Mouse (Mus musculus): ENCODE results near the gene Phf19. TPM values are rescaled to one million over a fixed set of nuclear protein-coding genes. Genes with fewer than 3 reads are reported as not detected.

Gene Phf19
- polyA plus RNA-seq, 1 experiment from 2014 or later, result 2.3 TPM

- no peak overlapping the region for H3K27ac ChIP-seq (ENCODE audit: low read depth, low read length)
- H3K4me3 ChIP-seq (ENCODE audit: low read depth, low read length), result no peak overlapping the region
- WGBS, result 20% methylated on average over 2 of the region's 2 CpGs
- no peaks in the 10 kb centered on the region for H3K36me3 ChIP-seq (ENCODE audit: control insufficient read depth, insufficient read depth, low read length)
- H3K9me3 ChIP-seq (ENCODE audit: control insufficient read depth, low read length), result no peaks in the 10 kb centered on the region
- no peaks in the 10 kb centered on the region for H3K27me3 ChIP-seq (ENCODE audit: control insufficient read depth, insufficient read depth, low read length)
- DNase-seq (ENCODE audit: low spot score), result no peak
- no peak overlapping the region for H3K4me2 ChIP-seq (replicated peaks; ENCODE audit: low read depth, low read length)
- no peak for ATAC-seq (ENCODE audit: low FRiP score)
- H3K9ac ChIP-seq (ENCODE audit: low read depth, low read length), result no peak overlapping the region
- no peaks in the 10 kb centered on the region for H3K4me1 ChIP-seq (replicated peaks; ENCODE audit: control insufficient read depth, insufficient read depth, low read length)
These were observed 8.9 kb upstream of the Phf19 start for GRCm38 (mm10) chr2:34922729-34923128.

- no peaks in the 10 kb centered on the region for H3K36me3 ChIP-seq (ENCODE audit: control insufficient read depth, insufficient read depth, low read length)
- H3K4me2 ChIP-seq (replicated peaks; ENCODE audit: low read depth, low read length), result no peak overlapping the region
- H3K9me3 ChIP-seq (ENCODE audit: control insufficient read depth, low read length), result no peaks in the 10 kb centered on the region
- H3K27ac ChIP-seq (ENCODE audit: low read depth, low read length), result no peak overlapping the region
- 57% methylated on average over 2 of the region's 2 CpGs for WGBS
- DNase-seq (ENCODE audit: low spot score) (no peak), ATAC-seq (ENCODE audit: low FRiP score) (no peak)
- H3K27me3 ChIP-seq (ENCODE audit: control insufficient read depth, insufficient read depth, low read length), result no peaks in the 10 kb centered on the region; the same call in 1 of the 2 replicates
- no peak overlapping the region for H3K9ac ChIP-seq (ENCODE audit: low read depth, low read length)
- H3K4me3 ChIP-seq (ENCODE audit: low read depth, low read length), result no peak overlapping the region
- H3K4me1 ChIP-seq (replicated peaks; ENCODE audit: control insufficient read depth, insufficient read depth, low read length), result no peaks in the 10 kb centered on the region
These were observed 6.3 kb upstream of the Phf19 start for GRCm38 (mm10) chr2:34920144-34920543.

- no peak for ATAC-seq (ENCODE audit: low FRiP score)
- Histone ChIP-seq H3K9me3 (ENCODE audit: control insufficient read depth, low read length) (no peaks in the 10 kb centered on the region), H3K4me3 (ENCODE audit: low read depth, low read length) (no peak overlapping the region), H3K4me1 (replicated peaks; ENCODE audit: control insufficient read depth, insufficient read depth, low read length) (peaks cover 2% of the 10 kb centered on the region; the same call in 1 of the 2 replicates), H3K27ac (ENCODE audit: low read depth, low read length) (no peak overlapping the region), H3K27me3 (ENCODE audit: control insufficient read depth, insufficient read depth, low read length) (peaks cover 23% of the 10 kb centered on the region), H3K9ac (ENCODE audit: low read depth, low read length) (no peak overlapping the region), H3K4me2 (replicated peaks; ENCODE audit: low read depth, low read length) (no peak overlapping the region), H3K36me3 (ENCODE audit: control insufficient read depth, insufficient read depth, low read length) (no peaks in the 10 kb centered on the region)
- 42% methylated on average over 2 of the region's 2 CpGs for WGBS
- no peak for DNase-seq (ENCODE audit: low spot score)
These were observed 1.3 kb upstream of the Phf19 start for GRCm38 (mm10) chr2:34915103-34915502.

GRCm38 (mm10) chr2:34914823-34915082, 927 bp upstream of the Phf19 start:
- no peak overlapping the region for H3K4me3 ChIP-seq (ENCODE audit: low read depth, low read length)
- H3K4me1 ChIP-seq (replicated peaks; ENCODE audit: control insufficient read depth, insufficient read depth, low read length), result peaks cover 2% of the 10 kb centered on the region; the same call in 1 of the 2 replicates
- H3K27me3 ChIP-seq (ENCODE audit: control insufficient read depth, insufficient read depth, low read length), result peaks cover 23% of the 10 kb centered on the region
- H3K4me2 ChIP-seq (replicated peaks; ENCODE audit: low read depth, low read length), result no peak overlapping the region
- 19% methylated on average over 2 of the region's 2 CpGs for WGBS
- no peaks in the 10 kb centered on the region for H3K36me3 ChIP-seq (ENCODE audit: control insufficient read depth, insufficient read depth, low read length)
- H3K9me3 ChIP-seq (ENCODE audit: control insufficient read depth, low read length), result no peaks in the 10 kb centered on the region
- no peak overlapping the region for H3K27ac ChIP-seq (ENCODE audit: low read depth, low read length)
- H3K9ac ChIP-seq (ENCODE audit: low read depth, low read length), result no peak overlapping the region
- DNase-seq (ENCODE audit: low spot score) (no peak), ATAC-seq (ENCODE audit: low FRiP score) (no peak)

- Histone ChIP-seq H3K27me3 (ENCODE audit: control insufficient read depth, insufficient read depth, low read length) (peaks cover 23% of the 10 kb centered on the region), H3K9me3 (ENCODE audit: control insufficient read depth, low read length) (no peaks in the 10 kb centered on the region), H3K4me2 (replicated peaks; ENCODE audit: low read depth, low read length) (peak overlapping the region; percentile 95), H3K36me3 (ENCODE audit: control insufficient read depth, insufficient read depth, low read length) (no peaks in the 10 kb centered on the region), H3K27ac (ENCODE audit: low read depth, low read length) (no peak overlapping the region), H3K9ac (ENCODE audit: low read depth, low read length) (peak overlapping the region; percentile 51), H3K4me3 (ENCODE audit: low read depth, low read length) (peak overlapping the region; percentile 57), H3K4me1 (replicated peaks; ENCODE audit: control insufficient read depth, insufficient read depth, low read length) (peaks cover 2% of the 10 kb centered on the region; the same call in 1 of the 2 replicates)
- 6% methylated on average over 40 of the region's 50 CpGs for WGBS
- peak; percentile 64; the same call in 1 of the 2 replicates for ATAC-seq (ENCODE audit: low FRiP score)
- DNase-seq (ENCODE audit: low spot score), result peak; percentile 47
These were observed 420 bp upstream of the Phf19 start for GRCm38 (mm10) chr2:34914069-34914822.

GRCm38 (mm10) chr2:34912613-34913012, 1.2 kb downstream of the Phf19 start:
- Histone ChIP-seq H3K4me2 (replicated peaks; ENCODE audit: low read depth, low read length) (peak overlapping the region; percentile 95), H3K9ac (ENCODE audit: low read depth, low read length) (no peak overlapping the region), H3K27ac (ENCODE audit: low read depth, low read length) (no peak overlapping the region), H3K4me1 (replicated peaks; ENCODE audit: control insufficient read depth, insufficient read depth, low read length) (peaks cover 2% of the 10 kb centered on the region; the same call in 1 of the 2 replicates), H3K4me3 (ENCODE audit: low read depth, low read length) (peak overlapping the region; percentile 57; the same call in 1 of the 2 replicates), H3K27me3 (ENCODE audit: control insufficient read depth, insufficient read depth, low read length) (peaks cover 23% of the 10 kb centered on the region), H3K9me3 (ENCODE audit: control insufficient read depth, low read length) (no peaks in the 10 kb centered on the region), H3K36me3 (ENCODE audit: control insufficient read depth, insufficient read depth, low read length) (no peaks in the 10 kb centered on the region)
- 39% methylated on average over 7 of the region's 7 CpGs for WGBS
- ATAC-seq (ENCODE audit: low FRiP score) (no peak; the same call in 1 of the 2 replicates), DNase-seq (ENCODE audit: low spot score) (no peak)

GRCm38 (mm10) chr2:34911871-34912270, 2.0 kb downstream of the Phf19 start:
- no peaks in the 10 kb centered on the region for H3K9me3 ChIP-seq (ENCODE audit: control insufficient read depth, low read length)
- no peak overlapping the region for H3K4me2 ChIP-seq (replicated peaks; ENCODE audit: low read depth, low read length)
- DNase-seq (ENCODE audit: low spot score) (no peak), ATAC-seq (ENCODE audit: low FRiP score) (no peak)
- H3K4me1 ChIP-seq (replicated peaks; ENCODE audit: control insufficient read depth, insufficient read depth, low read length), result peaks cover 2% of the 10 kb centered on the region; the same call in 1 of the 2 replicates
- H3K9ac ChIP-seq (ENCODE audit: low read depth, low read length), result no peak overlapping the region
- peaks cover 23% of the 10 kb centered on the region for H3K27me3 ChIP-seq (ENCODE audit: control insufficient read depth, insufficient read depth, low read length)
- H3K4me3 ChIP-seq (ENCODE audit: low read depth, low read length), result no peak overlapping the region
- 85% methylated on average over 5 of the region's 5 CpGs for WGBS
- no peak overlapping the region for H3K27ac ChIP-seq (ENCODE audit: low read depth, low read length)
- no peaks in the 10 kb centered on the region for H3K36me3 ChIP-seq (ENCODE audit: control insufficient read depth, insufficient read depth, low read length)

GRCm38 (mm10) chr2:34909719-34910118, 4.1 kb downstream of the Phf19 start:
- H3K4me2 ChIP-seq (replicated peaks; ENCODE audit: low read depth, low read length), result no peak overlapping the region
- WGBS, result 88% methylated on average over 4 of the region's 4 CpGs
- H3K9me3 ChIP-seq (ENCODE audit: control insufficient read depth, low read length), result no peaks in the 10 kb centered on the region
- DNase-seq (ENCODE audit: low spot score) (no peak), ATAC-seq (ENCODE audit: low FRiP score) (no peak)
- no peak overlapping the region for H3K27ac ChIP-seq (ENCODE audit: low read depth, low read length)
- H3K4me3 ChIP-seq (ENCODE audit: low read depth, low read length), result no peak overlapping the region
- H3K36me3 ChIP-seq (ENCODE audit: control insufficient read depth, insufficient read depth, low read length), result no peaks in the 10 kb centered on the region
- peaks cover 19% of the 10 kb centered on the region for H3K27me3 ChIP-seq (ENCODE audit: control insufficient read depth, insufficient read depth, low read length)
- H3K9ac ChIP-seq (ENCODE audit: low read depth, low read length), result no peak overlapping the region
- peaks cover 2% of the 10 kb centered on the region; the same call in 1 of the 2 replicates for H3K4me1 ChIP-seq (replicated peaks; ENCODE audit: control insufficient read depth, insufficient read depth, low read length)
